Mouse (Mus musculus) 416B (cell line): ENCODE results near the gene 1110057P08Rik.
"Not testable (repeated sequence)": the region's sequence is repeated elsewhere in the genome, so short reads cannot be mapped to it uniquely, and the experiment has no call there.

Experiments used
- DNase-seq: peaks from one replicate; pipeline ENCODE4 v3.0.0; 2011; ENCODE audit warnings: low read depth

1110057P08Rik gene

GRCm38 (mm10) chr16:89174435-89174834 is at the start of gene 1110057P08Rik:
Gene 1110057P08Rik, plus strand, starts transcription at chr16:89174735.
- DNase-seq, result no peak

- no peak for DNase-seq
Observed at GRCm38 (mm10) chr16:89140551-89140950, 34.0 kb upstream of the 1110057P08Rik start, which contains the start of gene Gm6358. Gene Gm6358, plus strand, starts transcription at chr16:89140851.

GRCm38 (mm10) chr16:89150786-89151185 is 23.7 kb upstream of the 1110057P08Rik start, which contains the start of gene Gm10061:
Gene Gm10061, plus strand, starts transcription at chr16:89151086.
- DNase-seq, result no peak

DNA sequence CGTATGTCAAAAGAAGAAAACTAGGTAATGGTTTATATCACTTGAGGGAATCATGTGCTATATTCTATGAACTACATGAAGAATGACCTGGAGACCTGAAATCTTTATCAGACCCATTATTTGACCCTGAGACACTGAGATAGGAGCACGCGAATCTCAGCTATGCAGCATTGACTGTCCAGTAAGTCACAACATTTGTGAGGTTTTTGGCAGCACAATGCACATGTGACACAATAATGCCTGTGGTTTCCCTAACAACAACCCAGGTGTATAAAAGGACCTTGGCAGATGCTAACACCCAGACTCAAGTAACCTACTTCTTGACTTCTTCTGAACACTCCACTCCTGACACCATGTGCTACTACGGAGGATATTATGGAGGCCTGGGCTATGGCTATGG is 16.9 kb upstream of the 1110057P08Rik start, which contains the start of gene Gm9789:
Gene Gm9789 (plus strand): TSS at position 301 of the 400 bp plus-strand sequence.
- no peak for DNase-seq

GRCm38 (mm10) chr16:89169190-89169589 is 5.3 kb upstream of the 1110057P08Rik start, which contains the start of gene Gm7735:
Gene Gm7735, plus strand, starts transcription at chr16:89169490.
- not testable (repeated sequence) for DNase-seq

DNA sequence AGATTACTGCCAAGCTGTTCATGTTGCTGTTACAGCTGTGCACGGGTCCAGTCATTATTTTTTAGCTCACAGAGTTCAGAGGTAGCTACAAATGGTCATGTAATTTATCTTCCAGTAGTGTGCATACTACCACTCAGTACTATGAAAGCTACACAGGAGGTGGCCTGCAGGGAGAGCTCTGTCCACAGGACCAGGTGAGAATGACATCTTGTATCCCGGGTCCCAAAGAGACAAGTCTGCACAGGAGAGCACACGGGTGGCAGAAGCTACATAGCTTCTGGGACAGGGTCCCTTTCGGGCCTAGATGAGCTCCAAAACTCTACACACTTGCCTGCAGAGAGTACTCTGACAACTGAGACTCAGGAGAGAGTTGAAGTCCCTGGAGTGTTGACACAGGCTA is 14.1 kb downstream of the 1110057P08Rik start:
- DNase-seq, result no peak

DNA sequence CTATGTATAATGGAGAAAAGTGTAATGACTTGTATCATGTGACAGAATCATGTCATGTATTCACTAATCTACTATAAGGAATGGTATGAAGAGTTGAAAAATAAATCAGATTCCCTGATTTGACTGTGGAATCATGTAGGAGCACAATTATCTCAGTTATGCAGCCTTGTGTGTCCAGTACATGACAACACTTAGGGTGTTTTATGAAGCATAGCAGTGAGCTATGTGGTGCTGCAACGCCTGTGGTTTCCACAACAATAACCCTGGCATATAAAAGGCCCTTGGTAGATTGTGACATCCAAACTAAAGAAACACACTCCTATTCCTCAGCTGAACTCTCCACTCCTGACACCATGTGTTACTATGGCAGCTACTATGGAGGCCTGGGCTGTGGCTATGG is 31.0 kb downstream of the 1110057P08Rik start, which contains the start of gene Krtap20-2:
Gene Krtap20-2 (plus strand): TSS at position 301 of the 400 bp plus-strand sequence.
- no peak for DNase-seq
